Mouse (Mus musculus) testis, adult 2 months (tissue): ENCODE measurements at regions not wholly inside any gene's neighbourhood (a gene's known extent, or its start where the extent isn't known, plus 50 kb on each side); places are given as distances from the start of the nearest gene placed in this dataset.

ENCODE experiments used
- H3K27ac ChIP-seq: fragments of 200-500 bp; 2 replicates; pipeline ENCODE4 v1.5.1; 2012; ENCODE audit warnings: low read depth, low read length; ENCODE audit not compliant: control insufficient read depth, insufficient read depth
- H3K27me3 ChIP-seq: fragments of 200-500 bp; 2 replicates; pipeline ENCODE4 v1.6.1; 2012; ENCODE audit warnings: mild to moderate bottlenecking, low read length, moderate library complexity; ENCODE audit not compliant: control insufficient read depth, insufficient read depth
- H3K36me3 ChIP-seq: fragments of 200-500 bp; 2 replicates; pipeline ENCODE4 v1.6.1; 2012; ENCODE audit warnings: mild to moderate bottlenecking, low read length; ENCODE audit not compliant: control insufficient read depth, insufficient read depth
- H3K4me1 ChIP-seq: fragments of 200-500 bp; 2 replicates; pipeline ENCODE4 v1.6.1; 2012; ENCODE audit warnings: low read length; ENCODE audit not compliant: control insufficient read depth, insufficient read depth
- H3K4me3 ChIP-seq: fragments of 200-500 bp; 2 replicates; pipeline ENCODE4 v1.5.1; 2012; ENCODE audit warnings: low read depth, mild to moderate bottlenecking, low read length, moderate library complexity, mixed read lengths; ENCODE audit not compliant: control insufficient read depth
- CTCF ChIP-seq: fragments of 200-500 bp; IDR thresholded peaks from 2 replicates; pipeline ENCODE4 v1.5.1; 2012; ENCODE audit warnings: low read depth, mild to moderate bottlenecking, inconsistent platforms, low read length, moderate library complexity; ENCODE audit not compliant: control insufficient read depth, insufficient read depth, insufficient replicate concordance
- POLR2A ChIP-seq: fragments of 200-500 bp; IDR thresholded peaks from 2 replicates; pipeline ENCODE4 v1.6.1; 2012; ENCODE audit warnings: low read depth, mild to moderate bottlenecking, inconsistent platforms, low read length, moderate library complexity; ENCODE audit not compliant: control insufficient read depth

DNA sequence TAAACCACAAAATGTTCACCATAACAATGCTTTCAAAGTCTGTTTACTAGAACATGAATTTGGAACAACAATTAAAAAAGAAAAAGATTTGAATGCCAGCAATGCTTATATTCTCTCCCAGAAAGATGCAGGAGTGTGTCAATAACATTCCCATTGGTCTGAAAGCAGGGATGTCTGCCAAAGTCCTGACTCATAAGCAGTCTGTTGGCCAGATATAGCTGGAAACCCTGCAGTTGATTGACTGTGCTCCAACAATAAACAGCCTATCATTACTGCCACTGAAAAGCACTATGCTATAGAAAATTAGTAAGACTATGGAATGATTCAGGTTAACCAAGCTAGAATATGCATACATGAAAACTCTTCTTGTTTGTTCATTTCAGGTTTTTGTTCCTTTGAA is 92.6 kb upstream of the Diaph2 start:
- TF ChIP-seq CTCF (no peak), POLR2A (no peak)
- Histone ChIP-seq H3K4me3 (no peak overlapping the region), H3K27ac (no peak overlapping the region), H3K27me3 (no peaks in the 10 kb centered on the region), H3K36me3 (no peaks in the 10 kb centered on the region), H3K4me1 (no peaks in the 10 kb centered on the region)

DNA sequence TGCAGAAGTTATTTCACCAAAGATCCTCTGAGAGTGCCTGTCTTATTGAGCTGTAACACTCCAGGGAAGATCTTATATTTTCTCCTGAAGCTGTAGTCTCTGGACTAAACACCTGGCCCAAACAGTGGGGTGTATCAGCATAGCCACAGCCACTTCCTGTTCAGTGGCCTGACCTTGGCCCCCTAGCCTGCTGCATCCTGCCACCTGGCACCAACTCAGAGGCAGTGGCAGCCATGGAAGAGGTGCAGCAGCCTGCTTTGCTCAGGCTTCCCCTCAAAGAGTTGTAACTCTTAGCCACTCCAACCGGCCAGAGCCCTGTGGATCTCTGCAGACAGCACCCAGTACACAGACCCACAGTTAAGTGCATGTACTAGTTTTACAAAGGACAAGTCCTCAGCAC is 58.9 kb upstream of the Diaph2 start:
- TF ChIP-seq POLR2A (no peak), CTCF (no peak)
- Histone ChIP-seq H3K27ac (no peak overlapping the region), H3K27me3 (no peaks in the 10 kb centered on the region)

More for the DNA sequence above, 58.9 kb upstream of the Diaph2 start:
- Histone ChIP-seq H3K4me1 (no peaks in the 10 kb centered on the region), H3K36me3 (no peaks in the 10 kb centered on the region), H3K4me3 (no peak overlapping the region)
